Mouse (Mus musculus) left cerebral cortex, postnatal 10 days (tissue): Measurements from ENCODE around the gene Agpat2. TPM values are rescaled to one million over a fixed set of nuclear protein-coding genes. Genes with fewer than 3 reads are reported as not detected.

Source experiments
- DNase-seq, 2 experiments: peaks; one replicate each; pipeline ENCODE4 v3.0.0; 2021 to 2022; ENCODE audit warnings: low spot score in 2 of 2, mixed read lengths in 1 of 2; ENCODE audit errors: extremely low spot score in 1 of 2
- intact Hi-C: fragments of 180-260 bp; cut with DNase I; formaldehyde crosslinking; loops from one replicate; pipeline ENCODE4 v1.15.1; 2025
- total RNA-seq, 2 experiments: library from RNA; stranded (reverse); gene quantifications; 2 replicates each; pipeline ENCODE4 v1.2.3; 2021

Agpat2 gene
- total RNA-seq, 2 experiments from 2014 or later = 1.6 to 2.2 TPM

GRCm38 (mm10) chr2:26585713-26586112 is 18.5 kb downstream of the Agpat2 start:
- intact Hi-C loops = no loop called here
- DNase-seq = no peak

- peak in 1 of 2 experiments; percentile 80 for DNase-seq
- intact Hi-C loops = no loop called here
These were observed 20.6 kb downstream of the Agpat2 start for GRCm38 (mm10) chr2:26583640-26584039.

- peak in 1 of 2 experiments; percentile 55 for DNase-seq
- intact Hi-C loops = no loop called here
These were observed 21.5 kb downstream of the Agpat2 start for GRCm38 (mm10) chr2:26582741-26583140.

- intact Hi-C loops = no loop called here
These were observed 22.0 kb downstream of the Agpat2 start for GRCm38 (mm10) chr2:26582203-26582602.

GRCm38 (mm10) chr2:26580751-26581150 is 23.5 kb downstream of the Agpat2 start:
- DNase-seq = peak in 1 of 2 experiments; percentile 43
- intact Hi-C loops = no loop called here

More at GRCm38 (mm10) chr2:26582203-26582602, 22.0 kb downstream of the Agpat2 start:
- peak in 1 of 2 experiments; percentile 60 for DNase-seq

GRCm38 (mm10) chr2:26579714-26580113 is 24.5 kb downstream of the Agpat2 start, which contains the start of gene Egfl7:
Egfl7 (plus strand) TSS chr2:26580014.
- intact Hi-C loops = no loop called here
- DNase-seq = peak in 1 of 2 experiments; percentile 20

GRCm38 (mm10) chr2:26578369-26578768 is 25.8 kb downstream of the Agpat2 start:
- peak in 1 of 2 experiments; percentile 86 for DNase-seq
- intact Hi-C loops = no loop called here

GRCm38 (mm10) chr2:26576462-26576861 is 27.8 kb downstream of the Agpat2 start:
- intact Hi-C loops = no loop called here
- DNase-seq = no peak

- intact Hi-C loops = no loop called here
These were observed 28.4 kb downstream of the Agpat2 start for GRCm38 (mm10) chr2:26575865-26576264.

GRCm38 (mm10) chr2:26575378-26575777 is 28.8 kb downstream of the Agpat2 start:
- intact Hi-C loops = no loop called here
- no peak for DNase-seq

More at GRCm38 (mm10) chr2:26575865-26576264, 28.4 kb downstream of the Agpat2 start:
- DNase-seq = peak in 1 of 2 experiments; percentile 87

- intact Hi-C loops = no loop called here
- DNase-seq = no peak
These were observed 29.4 kb downstream of the Agpat2 start for GRCm38 (mm10) chr2:26574862-26575261.

GRCm38 (mm10) chr2:26573807-26574206 is 30.4 kb downstream of the Agpat2 start:
- intact Hi-C loops = no loop called here
- DNase-seq = no peak

GRCm38 (mm10) chr2:26573396-26573795 is 30.8 kb downstream of the Agpat2 start:
- intact Hi-C loops = no loop called here
- peak; percentile 36 to 74 for DNase-seq

GRCm38 (mm10) chr2:26571826-26572225 is 32.4 kb downstream of the Agpat2 start:
- intact Hi-C loops = no loop called here
- DNase-seq = peak in 1 of 2 experiments; percentile 77

- intact Hi-C loops = no loop called here
- peak in 1 of 2 experiments; percentile 61 for DNase-seq
These were observed 32.8 kb downstream of the Agpat2 start for GRCm38 (mm10) chr2:26571400-26571799.

GRCm38 (mm10) chr2:26570034-26570433 is 34.2 kb downstream of the Agpat2 start:
- intact Hi-C loops = no loop called here
- peak in 1 of 2 experiments; percentile 78 for DNase-seq

GRCm38 (mm10) chr2:26566221-26566620 is 38.0 kb downstream of the Agpat2 start:
- DNase-seq = peak in 1 of 2 experiments; percentile 70
- intact Hi-C loops = loop anchor here (10.0 kb wide), 1 partner anchor 271 kb away; the partner anchor contains the start of gene Ccdc187

- intact Hi-C loops = loop anchor here (1.0 to 10.0 kb wide), 2 partner anchors 112 to 267 kb away; partner anchors contain the start of gene Ccdc187
- DNase-seq = no peak
These were observed 42.7 kb downstream of the Agpat2 start for GRCm38 (mm10) chr2:26561351-26562016.

- intact Hi-C loops = loop anchor here (10.0 kb wide), 1 partner anchor 266 kb away; the partner anchor contains the start of gene Ccdc187
- no peak for DNase-seq
These were observed 43.7 kb downstream of the Agpat2 start for GRCm38 (mm10) chr2:26560506-26560905.

- DNase-seq = no peak
- intact Hi-C loops = no loop called here
These were observed 47.7 kb downstream of the Agpat2 start for GRCm38 (mm10) chr2:26556535-26556993.
